Mouse (Mus musculus) liver, embryonic 14.5 days (tissue): ENCODE data around the gene Plin2.

ENCODE experiments used
- CTCF ChIP-seq: IDR thresholded peaks from 2 replicates; pipeline ENCODE4 v1.5.1; 2016; ENCODE audit warnings: antibody characterized with exemption, low read depth, control low read depth
- EP300 ChIP-seq: IDR thresholded peaks from 2 replicates; pipeline ENCODE4 v1.6.1; 2016; ENCODE audit warnings: antibody characterized with exemption, low read depth

- TF ChIP-seq CTCF (peak; percentile 85), EP300 (no peak)
Observed at GRCm38 (mm10) chr4:86696890-86697289, 27.0 kb upstream of the Plin2 start.
